8 mouse cellular contexts compared by ENCODE assay signal in the genomic region with DNA sequence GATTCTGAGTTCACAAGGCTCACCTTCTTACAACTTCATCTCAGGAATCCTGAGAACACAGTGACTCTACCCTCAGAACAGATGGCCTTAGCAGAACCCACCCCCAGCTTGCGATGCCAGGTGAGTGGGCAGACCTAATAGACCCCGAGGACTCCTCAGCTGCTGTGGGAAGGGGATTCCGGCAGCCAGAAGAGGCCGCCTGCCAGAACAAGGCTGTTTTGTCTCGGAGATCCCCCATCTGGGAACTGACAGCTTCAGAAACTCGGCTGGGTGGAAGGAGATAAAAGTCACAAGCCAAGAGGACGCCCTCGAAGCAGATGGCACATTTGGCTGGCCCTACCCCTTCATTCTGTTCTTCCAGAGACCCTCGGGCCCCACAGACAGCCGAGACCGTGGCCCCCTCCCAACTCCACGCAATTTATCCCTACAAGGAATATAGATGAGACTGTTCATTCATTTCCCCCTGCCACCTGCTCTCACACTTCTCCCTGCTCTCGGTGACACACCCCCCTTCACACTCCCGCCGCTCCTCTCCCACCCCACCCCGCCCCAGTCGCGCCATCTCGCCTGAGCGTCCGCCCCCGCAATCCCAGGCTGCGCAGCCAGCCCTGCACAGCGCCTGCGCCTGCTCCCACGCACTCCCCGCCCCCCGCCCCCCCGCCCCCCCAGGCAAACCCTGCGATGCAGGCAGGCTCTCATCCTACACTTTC. TPM values are rescaled to one million over a fixed set of nuclear protein-coding genes. Genes with fewer than 3 reads are reported as not detected.
A peak's percentile ranks its signal among the peaks of the same experiment; 100 is the strongest.
DNase-seq lines count a peak whose midpoint lies in the region; ATAC-seq and TF ChIP-seq lines count a peak whose summit lies in the region.

TSS of gene Optc (minus strand) at position 51 of the 710 bp plus-strand sequence.

- peaks cover 22% of the 10 kb centered on the region for H3K4me1 ChIP-seq in lung, embryonic 14.5 days (ENCODE audit: insufficient read depth)
- peaks cover 29% of the 10 kb centered on the region for H3K4me1 ChIP-seq in forebrain, embryonic 15.5 days
- peaks cover 7% of the 10 kb centered on the region; the same call in 1 of the 2 replicates for H3K4me1 ChIP-seq in liver, adult 2 months (ENCODE audit: control insufficient read depth, insufficient read depth, low read length)
- H3K4me1 ChIP-seq in neural tube, embryonic 14.5 days (ENCODE audit: control insufficient read depth, insufficient read depth, low read length), result peaks cover 17% of the 10 kb centered on the region; the same call in 1 of the 2 replicates

- H3K9me3 ChIP-seq in lung, embryonic 14.5 days (ENCODE audit: low read depth, low read length), result no peaks in the 10 kb centered on the region
- H3K9me3 ChIP-seq in forebrain, embryonic 15.5 days, result no peaks in the 10 kb centered on the region
- no peaks in the 10 kb centered on the region for H3K9me3 ChIP-seq in neural tube, embryonic 14.5 days (ENCODE audit: control insufficient read depth, low read length)

- no peaks in the 10 kb centered on the region for H3K79me2 ChIP-seq in liver, adult 2 months (ENCODE audit: control insufficient read depth, insufficient read depth, low read length)

- H3K4me3 ChIP-seq in lung, embryonic 14.5 days (ENCODE audit: low read depth, low read length), result peak within 1 kb of the TSS; percentile 42
- H3K4me3 ChIP-seq in forebrain, embryonic 15.5 days, result peak within 1 kb of the TSS; percentile 36
- H3K4me3 ChIP-seq in liver, adult 2 months (ENCODE audit: insufficient read depth, low read depth, low read length), result peak within 1 kb of the TSS; percentile 26
- peak within 1 kb of the TSS; percentile 35 for H3K4me3 ChIP-seq in neural tube, embryonic 14.5 days (ENCODE audit: low read depth, low read length)

- H3K27ac ChIP-seq in lung, embryonic 14.5 days (ENCODE audit: low read depth), result peak within 1 kb of the TSS; percentile 91
- H3K27ac ChIP-seq in forebrain, embryonic 15.5 days (replicated peaks), result peak within 1 kb of the TSS; percentile 78
- no peak within 1 kb of the TSS for H3K27ac ChIP-seq in liver, adult 2 months (replicated peaks; ENCODE audit: insufficient read depth, low read depth, low read length)
- peak within 1 kb of the TSS; percentile 75 for H3K27ac ChIP-seq in neural tube, embryonic 14.5 days (ENCODE audit: low read depth, low read length)

- H3K9ac ChIP-seq in lung, embryonic 14.5 days, result peak within 1 kb of the TSS; percentile 58
- peak within 1 kb of the TSS; percentile 53 for H3K9ac ChIP-seq in forebrain, embryonic 15.5 days (replicated peaks)
- peak within 1 kb of the TSS; percentile 40 for H3K9ac ChIP-seq in liver, adult 2 months (ENCODE audit: low read depth, low read length)
- peak within 1 kb of the TSS; percentile 64 for H3K9ac ChIP-seq in neural tube, embryonic 14.5 days (replicated peaks; ENCODE audit: low read depth, low read length)

- H3K27me3 ChIP-seq in lung, embryonic 14.5 days (ENCODE audit: insufficient read depth, low read length), result no peaks in the 10 kb centered on the region
- no peaks in the 10 kb centered on the region for H3K27me3 ChIP-seq in forebrain, embryonic 15.5 days
- no peaks in the 10 kb centered on the region for H3K27me3 ChIP-seq in liver, adult 2 months (ENCODE audit: control insufficient read depth, insufficient read depth, low read length)
- no peaks in the 10 kb centered on the region for H3K27me3 ChIP-seq in neural tube, embryonic 14.5 days (ENCODE audit: control insufficient read depth, insufficient read depth, low read length)

- 2% methylated on average over 30 of the region's 30 CpGs for WGBS in lung, embryonic 14.5 days
- under 1% methylated on average over 29 of the region's 30 CpGs for WGBS in forebrain, embryonic 15.5 days
- WGBS in liver, adult 2 months, result 18% methylated on average over 30 of the region's 30 CpGs
- under 1% methylated on average over 30 of the region's 30 CpGs for WGBS in neural tube, embryonic 14.5 days

- peak within 1 kb of the TSS; percentile 95 for H3K4me2 ChIP-seq in lung, embryonic 14.5 days
- H3K4me2 ChIP-seq in forebrain, embryonic 15.5 days (replicated peaks), result peak within 1 kb of the TSS; percentile 64
- peak within 1 kb of the TSS; percentile 77 for H3K4me2 ChIP-seq in neural tube, embryonic 14.5 days (ENCODE audit: low read depth, low read length)

- TF ChIP-seq POLR2A in liver, adult 2 months (IDR thresholded peaks at IDR 0.05; ENCODE audit: extremely low read depth, insufficient read depth, low read length), result no peak

- TF ChIP-seq CTCF in lung, embryonic 14.5 days (IDR thresholded peaks at IDR 0.05; ENCODE audit: low read depth), result no peak
- TF ChIP-seq CTCF in liver, adult 2 months (IDR thresholded peaks at IDR 0.05; ENCODE audit: low read depth, low read length), result no peak

- no peaks in the 10 kb centered on the region for H3K36me3 ChIP-seq in lung, embryonic 14.5 days (ENCODE audit: insufficient read depth)
- H3K36me3 ChIP-seq in forebrain, embryonic 15.5 days, result no peaks in the 10 kb centered on the region
- no peaks in the 10 kb centered on the region for H3K36me3 ChIP-seq in liver, adult 2 months (ENCODE audit: control insufficient read depth, insufficient read depth, low read length)
- no peaks in the 10 kb centered on the region for H3K36me3 ChIP-seq in neural tube, embryonic 14.5 days (ENCODE audit: control insufficient read depth, insufficient read depth, low read length)

- peak; percentile 79 for ATAC-seq in lung, embryonic 14.5 days (ENCODE audit: insufficient read depth)
- peak; percentile 27 for ATAC-seq in cerebellum, adult (ENCODE audit: insufficient number of reproducible peaks, low FRiP score, low TSS enrichment)
- ATAC-seq in forebrain, embryonic 15.5 days (replicated peaks), result peak; percentile 89
- ATAC-seq in neural tube, embryonic 14.5 days (ENCODE audit: low read depth), result peak; percentile 89
- no peak for ATAC-seq in inflammation-experienced regulatory T-cells, adult 6 months

- peak; percentile 84 for DNase-seq in lung, embryonic 14.5 days
- DNase-seq in lung, postnatal 36 days, result no peak
- peak; percentile 71 for DNase-seq in kidney, postnatal 10 days
- DNase-seq in liver, adult 2 months (ENCODE audit: extremely low read depth, low read depth, low spot score), result no peak

RNA-seq across cellular contexts. Expression of gene Optc, which starts in this region (rescaled TPM):
- polyA plus RNA-seq in lung, embryonic 14.5 days (2014; fragmentation: Nextera tagmentation; extraction: Ambion mirVana), result 0.62 and 1.0 TPM in 2 replicates
- 1.6 and 2.2 TPM in 2 replicates for polyA plus RNA-seq in forebrain, embryonic 15.5 days (2015; fragmentation: Nextera tagmentation; extraction: Ambion mirVana)
- not detected in 2 replicates for total RNA-seq in liver, adult 2 months (2014; rRNA removed)
- polyA plus RNA-seq in liver, adult 2 months (2012; rRNA removed), result not detected in 2 replicates
- polyA plus RNA-seq in neural tube, embryonic 14.5 days (2014; fragmentation: Nextera tagmentation; extraction: Ambion mirVana), result 1.7 and 2.9 TPM in 2 replicates
- polyA plus RNA-seq in inflammation-experienced regulatory T-cells, adult 6 months (2017; shearing (Covaris generic)), result not detected

Comparison
In these comparisons a context has a peak if more than half of its experiments do, and no peak if none do; other contexts are left out.
1. DNase-seq: peak in lung, embryonic 14.5 days (single experiment) and kidney, postnatal 10 days (single experiment); none in lung, postnatal 36 days (single experiment) and liver, adult 2 months (single experiment).
2. Peak in every context shown above with its lines, with median percentiles within 50 percentile points of each other: H3K4me2 ChIP-seq, H3K4me3 ChIP-seq and H3K9ac ChIP-seq.